Mouse (Mus musculus) CH12.LX (cell line): ENCODE results near the gene Mast3.

Experiments used
- BHLHE40 ChIP-seq: IDR thresholded peaks from 2 replicates; pipeline ENCODE4 v1.6.1; 2011; ENCODE audit warnings: mild to moderate bottlenecking, low read depth, low read length, improper control_type of control experiment
- CHD2 ChIP-seq: IDR thresholded peaks from 2 replicates; pipeline ENCODE4 v1.6.1; 2011; ENCODE audit warnings: low read length, improper control_type of control experiment
- CTCF ChIP-seq, 2 experiments: IDR thresholded peaks in 1 of 2; conservative IDR thresholded peaks in 1 of 2; 2 replicates each; pipeline ENCODE4 v1.5.1; 2011 to 2012; ENCODE audit warnings: low read depth in 2 of 2, low read length in 2 of 2, improper control_type of control experiment in 1 of 2, inconsistent platforms in 1 of 2, mild to moderate bottlenecking in 1 of 2, moderate library complexity in 1 of 2
- EP300 ChIP-seq: IDR thresholded peaks from 2 replicates; pipeline ENCODE4 v1.6.1; 2011; ENCODE audit warnings: low read length, improper control_type of control experiment
- ETS1 ChIP-seq: conservative IDR thresholded peaks from 2 replicates; pipeline ENCODE4 v1.6.1; 2012; ENCODE audit warnings: low read depth, mild to moderate bottlenecking, inconsistent platforms, low read length, improper control_type of control experiment, moderate library complexity
- JUN ChIP-seq: IDR thresholded peaks from 2 replicates; pipeline ENCODE4 v1.6.1; 2011; ENCODE audit warnings: low read depth, mild to moderate bottlenecking, low read length, improper control_type of control experiment, moderate library complexity; ENCODE audit not compliant: insufficient read depth
- MAFK ChIP-seq: IDR thresholded peaks from 2 replicates; pipeline ENCODE4 v1.6.1; 2011; ENCODE audit warnings: low read length, improper control_type of control experiment; ENCODE audit not compliant: insufficient replicate concordance
- MAX ChIP-seq: IDR thresholded peaks from 2 replicates; pipeline ENCODE4 v1.6.1; 2011; ENCODE audit warnings: low read length, improper control_type of control experiment
- NRF1 ChIP-seq: IDR thresholded peaks from 2 replicates; pipeline ENCODE4 v1.6.1; 2014; ENCODE audit warnings: low read depth, mild to moderate bottlenecking, inconsistent platforms, low read length, improper control_type of control experiment, moderate library complexity
- POLR2A ChIP-seq: IDR thresholded peaks from 2 replicates; pipeline ENCODE4 v1.6.1; 2011; ENCODE audit warnings: low read depth, mild to moderate bottlenecking, improper control_type of control experiment, low read length
- USF1 ChIP-seq: IDR thresholded peaks from 2 replicates; pipeline ENCODE4 v1.6.1; 2014; ENCODE audit warnings: low read depth, mild to moderate bottlenecking, inconsistent platforms, low read length, improper control_type of control experiment
- ZKSCAN1 ChIP-seq: IDR thresholded peaks from 2 replicates; pipeline ENCODE4 v1.6.1; 2012; ENCODE audit warnings: low read depth, inconsistent platforms, low read length, improper control_type of control experiment, borderline replicate concordance

DNA sequence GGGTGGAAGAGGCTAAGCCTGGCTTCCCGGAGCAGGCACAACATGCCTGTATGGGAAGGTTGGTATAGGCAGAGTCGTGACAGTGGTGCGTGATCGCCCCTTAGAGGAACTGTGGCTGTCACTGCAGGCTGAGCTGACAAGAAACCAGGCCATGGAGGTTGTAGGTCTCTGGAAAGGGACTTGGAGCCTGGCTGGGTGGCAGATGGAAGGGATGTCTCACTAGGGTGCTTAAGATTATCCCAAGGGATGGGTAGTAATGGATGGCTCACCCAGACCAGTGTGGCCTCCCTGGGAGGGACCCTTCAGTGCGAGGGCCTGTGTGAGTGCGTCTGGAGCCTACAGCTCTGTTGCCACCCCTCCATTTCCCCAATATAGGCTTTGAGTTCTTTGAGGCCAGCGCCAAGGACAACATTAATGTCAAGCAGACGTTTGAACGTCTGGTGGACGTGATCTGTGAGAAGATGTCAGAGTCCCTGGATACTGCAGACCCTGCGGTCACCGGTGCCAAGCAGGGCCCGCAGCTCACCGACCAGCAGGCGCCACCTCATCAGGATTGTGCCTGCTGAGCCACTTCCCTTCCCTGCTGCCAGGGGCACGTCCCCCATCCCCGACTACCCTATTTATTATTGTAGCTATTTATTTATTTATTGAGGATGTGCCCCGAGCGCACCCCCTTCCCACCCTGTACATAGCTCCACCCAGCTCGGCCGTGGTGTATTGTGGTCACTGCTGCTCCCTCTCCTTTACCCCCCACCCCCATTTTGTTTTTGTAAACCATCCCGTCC is 47.1 kb downstream of the Mast3 start:
- TF ChIP-seq USF1 (no peak), MAX (no peak), NRF1 (no peak), BHLHE40 (no peak), CTCF (conservative IDR thresholded peaks at IDR 0.05 in 1 of 2, IDR thresholded peaks at IDR 0.05 in 1 of 2; ENCODE audit: low read depth in 2 of 2, low read length in 2 of 2) (peak; percentile 36 to 79; a peak in 2 of 4 replicates), EP300 (no peak), CHD2 (no peak), JUN (no peak), MAFK (no peak), POLR2A (no peak), ETS1 (no peak), ZKSCAN1 (no peak)
